Mouse (Mus musculus) liver, postnatal 0 days (tissue): ENCODE measurements around the gene Pced1b. TPM values are rescaled to one million over a fixed set of nuclear protein-coding genes. Genes with fewer than 3 reads are reported as not detected.

Experiments used
- ATAC-seq: fragments of 200-750 bp; cut with Nextera tagmentation; 2 replicates; pipeline ENCODE4 v1.8.0; 2017; ENCODE audit warnings: mild to moderate bottlenecking, moderate library complexity
- DNase-seq: peaks from one replicate; pipeline ENCODE4 v3.0.0-alpha.2; 2016
- H3K27ac ChIP-seq: fragments of 300-500 bp; sonication (generic); 2 replicates; pipeline ENCODE4 v1.5.1; 2014; ENCODE audit warnings: antibody characterized with exemption, moderate library complexity, mild to moderate bottlenecking, low read depth
- H3K27me3 ChIP-seq: fragments of 300-500 bp; sonication (generic); 2 replicates; pipeline ENCODE4 v1.6.1; 2014; ENCODE audit warnings: low read length, control low read depth, mixed read lengths; ENCODE audit not compliant: insufficient read depth
- H3K36me3 ChIP-seq: fragments of 300-500 bp; sonication (generic); replicated peaks from 2 replicates; pipeline ENCODE4 v1.6.1; 2014; ENCODE audit warnings: mild to moderate bottlenecking, control low read depth, low read length, moderate library complexity, mixed read lengths; ENCODE audit not compliant: insufficient read depth
- H3K4me1 ChIP-seq: fragments of 300-500 bp; sonication (generic); 2 replicates; pipeline ENCODE4 v1.6.1; 2014; ENCODE audit warnings: antibody characterized with exemption, mild to moderate bottlenecking, control low read depth; ENCODE audit not compliant: insufficient read depth
- H3K4me2 ChIP-seq: fragments of 300-500 bp; sonication (generic); 2 replicates; pipeline ENCODE4 v1.6.1; 2014; ENCODE audit warnings: low read depth, mild to moderate bottlenecking, low read length, moderate library complexity, mixed read lengths
- H3K4me3 ChIP-seq: fragments of 300-500 bp; sonication (generic); 2 replicates; pipeline ENCODE4 v1.5.1; 2014; ENCODE audit warnings: low read depth, low read length
- H3K9ac ChIP-seq: fragments of 300-500 bp; sonication (generic); replicated peaks from 2 replicates; pipeline ENCODE4 v1.6.1; 2014; ENCODE audit warnings: mild to moderate bottlenecking, moderate library complexity
- H3K9me3 ChIP-seq: fragments of 300-500 bp; sonication (generic); 2 replicates; pipeline ENCODE4 v1.6.1; 2016; ENCODE audit warnings: mild to moderate bottlenecking, control low read depth, low read length, mixed read lengths
- CTCF ChIP-seq: sonication (generic); IDR thresholded peaks from 2 replicates; pipeline ENCODE4 v1.5.1; 2016; ENCODE audit warnings: antibody characterized with exemption, low read depth
- EP300 ChIP-seq: IDR thresholded peaks from 2 replicates; pipeline ENCODE4 v1.6.1; 2016; ENCODE audit warnings: antibody characterized with exemption, low read depth, mild to moderate bottlenecking
- WGBS: fragments of 180-500 bp; shearing (Covaris S2); extraction: QIAGEN DNeasy Blood & Tissue Kit; methylation state at CpG from one replicate; pipeline ENCODE4 v1.1.7; 2014; ENCODE audit not compliant: insufficient replicate concordance; 5-methylcytosine and 5-hydroxymethylcytosine counted together
- polyA plus RNA-seq: library from polyadenylated mRNA; unstranded; fragments of >200 nt; fragmentation: Nextera tagmentation; extraction: Ambion mirVana; gene quantifications from 2 replicates; pipeline ENCODE4 v1.2.1, GENCODE M21; 2015

Gene Pced1b
- polyA plus RNA-seq, 1 experiment from 2014 or later, result 2.8 TPM

DNA sequence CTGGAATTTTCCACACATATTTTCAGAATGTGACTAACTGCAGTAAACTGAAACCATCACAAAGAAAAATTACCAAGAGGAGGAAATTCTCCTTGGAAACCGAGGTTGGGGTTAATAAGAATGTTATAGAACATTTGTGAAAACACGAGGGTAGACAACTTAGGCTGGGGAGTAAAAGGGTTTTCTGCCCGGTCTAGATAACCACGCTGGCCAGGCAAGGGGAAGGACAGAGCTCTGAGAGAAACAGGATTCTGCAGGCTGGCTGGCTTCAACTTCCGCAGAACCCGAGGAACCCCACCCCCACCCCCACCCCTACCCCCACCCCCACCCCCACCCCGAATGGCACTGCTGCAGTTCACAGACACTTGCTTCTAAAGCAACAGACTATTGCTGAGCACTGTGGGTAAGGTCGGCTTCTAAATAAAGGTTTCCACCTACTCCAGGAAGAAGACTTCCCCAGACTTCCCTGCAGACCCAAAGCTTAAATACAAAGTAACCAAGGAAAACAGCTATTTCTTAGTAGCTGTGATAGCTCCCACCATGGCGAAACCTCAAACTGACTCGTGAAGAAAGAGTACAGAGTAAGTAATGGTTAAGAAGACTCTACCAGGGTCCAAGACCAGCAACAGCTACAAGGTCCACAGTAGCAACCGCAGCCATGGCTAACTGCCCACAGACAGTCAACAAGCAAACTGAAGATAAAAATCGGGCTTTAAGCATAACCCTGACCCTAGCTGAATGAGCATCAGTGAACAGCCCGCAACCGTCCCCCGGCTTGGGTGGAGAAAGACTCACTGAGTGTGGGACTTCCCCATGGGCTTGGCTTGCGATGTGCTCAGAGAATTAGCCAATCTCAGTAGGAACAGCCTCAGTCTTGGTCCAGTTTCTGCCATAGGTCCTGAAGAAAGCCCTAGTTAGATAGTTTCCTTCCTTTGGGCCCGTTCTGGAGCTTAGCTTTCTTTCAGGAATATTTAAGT is 34.1 kb upstream of the Pced1b start:
- DNase-seq (peak; percentile 40), ATAC-seq (no peak)
- Histone ChIP-seq H3K36me3 (no peaks in the 10 kb centered on the region), H3K4me2 (peak overlapping the region; percentile 45), H3K27me3 (no peaks in the 10 kb centered on the region), H3K4me1 (0 out of 2 replicates have a peak, but pooled peaks cover 3% of the 10 kb centered on the region), H3K9me3 (no peaks in the 10 kb centered on the region), H3K27ac (peak overlapping the region; percentile 44; the same call in 1 of the 2 replicates), H3K4me3 (peak overlapping the region; percentile 13; the same call in 1 of the 2 replicates), H3K9ac (no peak overlapping the region)
- 36% methylated on average over 17 of the region's 17 CpGs for WGBS
- TF ChIP-seq CTCF (no peak), EP300 (no peak)

DNA sequence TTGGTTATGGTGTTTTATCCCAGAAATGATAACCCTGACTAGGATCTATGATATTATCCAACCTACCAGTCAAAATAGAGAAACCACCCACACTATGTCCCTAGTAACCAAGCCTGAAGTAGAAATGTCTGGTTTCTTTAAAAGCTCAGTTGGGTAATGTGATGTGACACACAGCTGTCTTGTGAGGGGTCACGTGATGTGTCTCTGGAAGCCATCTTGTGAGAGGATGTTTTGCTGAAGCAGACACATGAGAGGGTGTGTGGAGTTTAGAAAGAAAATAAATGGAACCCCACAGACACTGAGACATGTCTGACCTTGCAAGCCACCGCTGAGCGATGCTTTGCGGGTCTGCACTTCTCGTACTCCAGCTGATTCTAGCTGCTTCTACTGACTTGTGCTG is 30.1 kb upstream of the Pced1b start:
- Histone ChIP-seq H3K27me3 (no peaks in the 10 kb centered on the region), H3K9ac (no peak overlapping the region), H3K4me2 (no peak overlapping the region), H3K9me3 (no peaks in the 10 kb centered on the region), H3K27ac (no peak overlapping the region), H3K36me3 (no peaks in the 10 kb centered on the region), H3K4me1 (0 out of 2 replicates have a peak, but pooled peaks cover 3% of the 10 kb centered on the region), H3K4me3 (no peak overlapping the region)
- TF ChIP-seq EP300, result no peak
- TF ChIP-seq CTCF, result no peak
- WGBS, result 84% methylated on average over 5 of the region's 5 CpGs
- ATAC-seq, result no peak
- no peak for DNase-seq

DNA sequence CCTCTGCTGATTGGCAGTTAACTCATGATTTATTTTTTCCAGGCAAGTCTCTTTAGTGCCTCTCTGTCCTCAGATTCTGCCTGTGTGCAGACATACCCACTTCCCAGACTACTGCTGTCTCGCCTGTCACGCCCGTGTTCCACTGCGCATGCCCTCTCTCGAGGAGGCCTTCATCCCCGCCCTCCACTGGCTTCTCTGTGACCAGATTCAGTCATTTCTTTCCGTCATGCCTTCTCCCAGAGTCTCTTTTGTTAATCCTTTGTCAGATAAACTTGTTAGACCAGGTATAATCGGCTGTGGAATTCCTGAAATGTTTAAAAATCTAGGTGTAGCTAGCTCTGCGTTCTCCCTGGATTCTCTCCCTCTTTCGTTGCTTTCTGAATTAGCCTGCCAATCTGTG is 23.5 kb upstream of the Pced1b start:
- TF ChIP-seq CTCF (no peak), EP300 (no peak)
- no peaks in the 10 kb centered on the region for H3K27me3 ChIP-seq
- no peak overlapping the region for H3K27ac ChIP-seq
- no peaks in the 10 kb centered on the region for H3K4me1 ChIP-seq
- no peak overlapping the region for H3K9ac ChIP-seq
- WGBS, result 86% methylated on average over 10 of the region's 10 CpGs
- no peak overlapping the region for H3K4me2 ChIP-seq
- H3K4me3 ChIP-seq, result no peak overlapping the region
- DNase-seq (no peak), ATAC-seq (no peak)
- no peaks in the 10 kb centered on the region for H3K36me3 ChIP-seq
- H3K9me3 ChIP-seq, result no peaks in the 10 kb centered on the region

DNA sequence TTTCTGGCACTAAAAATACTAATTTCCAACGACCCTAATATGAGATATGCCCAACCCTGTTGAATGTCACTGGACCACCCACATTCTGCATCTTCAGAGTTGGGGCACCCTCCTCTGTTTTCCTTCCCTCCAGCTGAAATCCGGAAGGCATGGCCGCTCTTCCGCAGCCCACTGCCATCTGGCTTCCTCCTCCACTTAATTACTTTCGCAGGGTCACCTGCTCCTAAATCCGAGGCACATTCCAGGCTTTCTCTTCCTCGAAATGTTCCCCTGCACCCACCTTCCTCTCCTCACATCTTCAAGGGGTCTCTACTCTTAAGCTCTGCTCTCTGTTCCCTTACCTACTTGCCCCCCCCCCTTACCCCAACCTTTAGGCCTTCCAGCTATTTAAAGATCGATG is 22.9 kb upstream of the Pced1b start:
- H3K4me2 ChIP-seq, result no peak overlapping the region
- 80% methylated on average over 8 of the region's 8 CpGs for WGBS

DNA sequence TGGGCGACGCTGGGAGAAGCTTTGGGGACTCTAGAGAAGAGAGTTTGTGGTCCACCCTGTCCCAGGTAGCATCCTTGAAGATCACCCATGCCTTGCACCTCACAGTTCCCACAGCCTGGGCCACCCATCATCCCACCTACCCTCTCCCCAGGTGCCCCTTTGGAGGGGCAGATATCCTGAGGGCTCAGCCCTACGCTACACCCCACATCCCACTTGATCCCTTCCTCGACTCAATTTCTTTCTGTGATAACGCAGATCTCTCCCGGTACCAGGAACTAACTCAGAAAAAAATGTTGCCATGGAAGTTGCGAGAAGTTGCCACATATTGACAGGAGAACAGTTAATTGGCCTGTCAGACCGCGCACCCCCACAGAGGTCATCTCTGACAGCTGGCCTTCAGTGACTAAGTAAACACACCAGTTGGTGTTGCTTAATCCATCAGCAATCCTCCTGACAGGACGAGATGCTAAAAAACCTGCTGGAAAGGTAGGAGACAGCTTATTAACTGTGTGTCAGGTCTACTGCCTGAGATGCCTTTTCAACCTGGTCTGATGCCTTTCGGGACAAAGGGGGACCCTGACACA is 17.3 kb upstream of the Pced1b start:
- H3K4me2 ChIP-seq, result no peak overlapping the region
- no peak overlapping the region for H3K27ac ChIP-seq
- WGBS, result 59% methylated on average over 11 of the region's 11 CpGs
- H3K9me3 ChIP-seq, result no peaks in the 10 kb centered on the region
- H3K9ac ChIP-seq, result no peak overlapping the region
- no peak overlapping the region for H3K4me3 ChIP-seq
- ATAC-seq (peak; percentile 93), DNase-seq (peak; percentile 71)
- H3K36me3 ChIP-seq, result no peaks in the 10 kb centered on the region
- H3K27me3 ChIP-seq, result no peaks in the 10 kb centered on the region
- no peaks in the 10 kb centered on the region for H3K4me1 ChIP-seq
- TF ChIP-seq CTCF, result no peak
- TF ChIP-seq EP300, result no peak

More for the DNA sequence above, 22.9 kb upstream of the Pced1b start:
- Histone ChIP-seq H3K36me3 (no peaks in the 10 kb centered on the region), H3K9me3 (no peaks in the 10 kb centered on the region), H3K9ac (no peak overlapping the region), H3K27me3 (no peaks in the 10 kb centered on the region), H3K4me3 (no peak overlapping the region), H3K4me1 (no peaks in the 10 kb centered on the region), H3K27ac (no peak overlapping the region)
- no peak for TF ChIP-seq CTCF
- no peak for TF ChIP-seq EP300
- DNase-seq (no peak), ATAC-seq (no peak)

DNA sequence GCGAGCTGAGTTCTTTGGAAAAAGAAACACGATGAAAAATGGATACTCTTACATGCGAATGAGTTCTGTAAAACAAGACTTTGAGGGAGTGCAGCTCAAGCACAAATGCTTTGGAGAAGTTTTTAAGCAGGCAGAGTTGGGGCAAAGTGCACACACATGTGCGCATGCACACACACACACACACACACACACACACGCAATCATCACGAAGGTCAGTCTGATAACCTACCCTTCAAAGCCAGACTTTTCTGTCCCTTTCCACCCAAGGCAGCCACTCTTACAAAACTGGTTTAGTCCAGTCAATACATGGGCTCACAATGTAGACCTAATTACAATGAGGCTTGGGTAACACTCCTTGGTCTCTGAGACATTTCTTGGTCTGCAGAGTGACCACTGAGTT is 12.8 kb upstream of the Pced1b start:
- H3K4me2 ChIP-seq, result no peak overlapping the region
- no peaks in the 10 kb centered on the region for H3K9me3 ChIP-seq
- DNase-seq, result peak; percentile 44
- no peak overlapping the region for H3K9ac ChIP-seq
- TF ChIP-seq EP300 (no peak), CTCF (no peak)
- no peaks in the 10 kb centered on the region for H3K36me3 ChIP-seq
- no peak overlapping the region for H3K4me3 ChIP-seq
- no peaks in the 10 kb centered on the region for H3K27me3 ChIP-seq
- no peak overlapping the region for H3K27ac ChIP-seq
- H3K4me1 ChIP-seq, result no peaks in the 10 kb centered on the region
- 71% methylated on average over 6 of the region's 6 CpGs for WGBS
- ATAC-seq, result peak; percentile 57
